Mouse (Mus musculus): ENCODE data around the gene Prrx1.

Gene Prrx1

GRCm38 (mm10) chr1:163313101-163313773, at the start of gene Prrx1:
Prrx1 (minus strand) TSS chr1:163313710.
- Histone ChIP-seq H3K4me1 (replicated peaks; ENCODE audit: low read depth, low read length) (peaks cover 62% of the 10 kb centered on the region), H3K36me3 (ENCODE audit: insufficient read depth, low read length) (no peaks in the 10 kb centered on the region), H3K9me3 (ENCODE audit: low read length) (no peaks in the 10 kb centered on the region; the same call in 1 of the 2 replicates), H3K4me3 (replicated peaks; ENCODE audit: low read length) (peak within 1 kb of the TSS; percentile 67), H3K27me3 (ENCODE audit: insufficient read depth, low read length) (peaks cover 92% of the 10 kb centered on the region)
- no peak for TF ChIP-seq CTCF (conservative IDR thresholded peaks at IDR 0.05; ENCODE audit: low read length)
- no peak for TF ChIP-seq POU5F1 (IDR thresholded peaks at IDR 0.05; ENCODE audit: borderline replicate concordance, low read length)
- TF ChIP-seq NANOG (IDR thresholded peaks at IDR 0.05; ENCODE audit: borderline replicate concordance, low read length): no peak

GRCm38 (mm10) chr1:163362202-163362601, 48.7 kb upstream of the Prrx1 start:
- Histone ChIP-seq H3K27me3 (ENCODE audit: insufficient read depth, low read length) (no peaks in the 10 kb centered on the region), H3K36me3 (ENCODE audit: insufficient read depth, low read length) (no peaks in the 10 kb centered on the region), H3K4me1 (replicated peaks; ENCODE audit: low read depth, low read length) (no peaks in the 10 kb centered on the region), H3K4me3 (replicated peaks; ENCODE audit: low read length) (no peak overlapping the region), H3K9me3 (ENCODE audit: low read length) (no peaks in the 10 kb centered on the region)
- TF ChIP-seq NANOG (IDR thresholded peaks at IDR 0.05; ENCODE audit: borderline replicate concordance, low read length) (no peak), POU5F1 (IDR thresholded peaks at IDR 0.05; ENCODE audit: borderline replicate concordance, low read length) (no peak), CTCF (conservative IDR thresholded peaks at IDR 0.05; ENCODE audit: low read length) (no peak)

DNA sequence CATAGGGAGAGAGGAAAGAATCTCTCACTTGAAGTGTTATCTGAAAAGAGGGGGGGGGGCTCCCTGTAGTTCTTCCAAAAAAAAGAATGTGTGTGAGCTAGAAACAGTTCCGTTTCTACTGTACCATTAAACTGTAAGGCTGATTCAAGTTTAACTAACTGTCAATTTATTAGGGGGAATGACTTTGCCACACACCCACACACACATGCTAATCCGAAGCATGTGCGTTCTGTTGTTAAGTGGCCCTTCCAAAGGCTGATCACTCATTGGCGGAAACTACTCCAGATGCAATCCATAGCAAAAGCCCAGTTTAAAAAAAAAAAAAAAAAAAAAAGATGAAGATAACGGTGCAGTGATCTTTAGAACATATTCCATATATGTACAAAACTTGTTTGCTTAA, 47.9 kb upstream of the Prrx1 start:
- no peak overlapping the region for H3K4me3 ChIP-seq (replicated peaks; ENCODE audit: low read length)
- H3K27me3 ChIP-seq (ENCODE audit: insufficient read depth, low read length): no peaks in the 10 kb centered on the region
- TF ChIP-seq NANOG (IDR thresholded peaks at IDR 0.05; ENCODE audit: borderline replicate concordance, low read length) (no peak), CTCF (conservative IDR thresholded peaks at IDR 0.05; ENCODE audit: low read length) (no peak), POU5F1 (IDR thresholded peaks at IDR 0.05; ENCODE audit: borderline replicate concordance, low read length) (no peak)
- no peaks in the 10 kb centered on the region for H3K4me1 ChIP-seq (replicated peaks; ENCODE audit: low read depth, low read length)
- no peaks in the 10 kb centered on the region for H3K36me3 ChIP-seq (ENCODE audit: insufficient read depth, low read length)
- H3K9me3 ChIP-seq (ENCODE audit: low read length): no peaks in the 10 kb centered on the region

GRCm38 (mm10) chr1:163360796-163361195, 47.3 kb upstream of the Prrx1 start:
- Histone ChIP-seq H3K9me3 (ENCODE audit: low read length) (no peaks in the 10 kb centered on the region), H3K4me1 (replicated peaks; ENCODE audit: low read depth, low read length) (no peaks in the 10 kb centered on the region), H3K27me3 (ENCODE audit: insufficient read depth, low read length) (no peaks in the 10 kb centered on the region), H3K36me3 (ENCODE audit: insufficient read depth, low read length) (no peaks in the 10 kb centered on the region), H3K4me3 (replicated peaks; ENCODE audit: low read length) (no peak overlapping the region)
- TF ChIP-seq NANOG (IDR thresholded peaks at IDR 0.05; ENCODE audit: borderline replicate concordance, low read length) (no peak), CTCF (conservative IDR thresholded peaks at IDR 0.05; ENCODE audit: low read length) (no peak), POU5F1 (IDR thresholded peaks at IDR 0.05; ENCODE audit: borderline replicate concordance, low read length) (no peak)

- TF ChIP-seq POU5F1 (IDR thresholded peaks at IDR 0.05; ENCODE audit: borderline replicate concordance, low read length) (no peak), NANOG (IDR thresholded peaks at IDR 0.05; ENCODE audit: borderline replicate concordance, low read length) (no peak), CTCF (conservative IDR thresholded peaks at IDR 0.05; ENCODE audit: low read length) (no peak)
- Histone ChIP-seq H3K4me3 (replicated peaks; ENCODE audit: low read length) (no peak overlapping the region), H3K36me3 (ENCODE audit: insufficient read depth, low read length) (no peaks in the 10 kb centered on the region), H3K27me3 (ENCODE audit: insufficient read depth, low read length) (no peaks in the 10 kb centered on the region), H3K9me3 (ENCODE audit: low read length) (no peaks in the 10 kb centered on the region), H3K4me1 (replicated peaks; ENCODE audit: low read depth, low read length) (no peaks in the 10 kb centered on the region)
Observed at GRCm38 (mm10) chr1:163359521-163359920, 46.0 kb upstream of the Prrx1 start.

- Histone ChIP-seq H3K4me3 (replicated peaks; ENCODE audit: low read length) (no peak overlapping the region), H3K4me1 (replicated peaks; ENCODE audit: low read depth, low read length) (no peaks in the 10 kb centered on the region), H3K9me3 (ENCODE audit: low read length) (no peaks in the 10 kb centered on the region), H3K36me3 (ENCODE audit: insufficient read depth, low read length) (no peaks in the 10 kb centered on the region), H3K27me3 (ENCODE audit: insufficient read depth, low read length) (no peaks in the 10 kb centered on the region)
- no peak for TF ChIP-seq NANOG (IDR thresholded peaks at IDR 0.05; ENCODE audit: borderline replicate concordance, low read length)
- no peak for TF ChIP-seq POU5F1 (IDR thresholded peaks at IDR 0.05; ENCODE audit: borderline replicate concordance, low read length)
- no peak for TF ChIP-seq CTCF (conservative IDR thresholded peaks at IDR 0.05; ENCODE audit: low read length)
Observed at GRCm38 (mm10) chr1:163358165-163358564, 44.7 kb upstream of the Prrx1 start.

DNA sequence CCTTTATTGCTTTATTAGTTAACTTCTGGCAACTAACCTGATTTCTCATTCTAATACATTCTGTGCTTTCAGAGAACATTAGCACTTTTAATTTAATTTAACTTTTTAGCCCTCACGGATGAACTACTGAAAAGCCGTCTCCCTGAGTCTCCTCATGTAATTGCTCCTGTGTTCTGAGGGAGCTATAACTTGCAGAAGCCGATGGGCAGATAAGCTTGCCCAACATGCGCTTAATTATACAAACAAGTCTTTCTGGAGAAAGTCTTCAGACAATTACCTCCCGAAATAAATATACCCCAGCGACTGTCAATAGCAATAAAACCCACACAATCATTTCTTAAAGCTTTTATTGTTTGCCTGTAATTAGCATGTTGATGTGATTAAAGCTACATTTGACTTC, 44.2 kb upstream of the Prrx1 start:
- H3K4me3 ChIP-seq (replicated peaks; ENCODE audit: low read length): no peak overlapping the region
- no peaks in the 10 kb centered on the region for H3K27me3 ChIP-seq (ENCODE audit: insufficient read depth, low read length)
- no peaks in the 10 kb centered on the region for H3K36me3 ChIP-seq (ENCODE audit: insufficient read depth, low read length)
- TF ChIP-seq POU5F1 (IDR thresholded peaks at IDR 0.05; ENCODE audit: borderline replicate concordance, low read length) (no peak), NANOG (IDR thresholded peaks at IDR 0.05; ENCODE audit: borderline replicate concordance, low read length) (no peak), CTCF (conservative IDR thresholded peaks at IDR 0.05; ENCODE audit: low read length) (no peak)
- no peaks in the 10 kb centered on the region for H3K4me1 ChIP-seq (replicated peaks; ENCODE audit: low read depth, low read length)
- no peaks in the 10 kb centered on the region for H3K9me3 ChIP-seq (ENCODE audit: low read length)

- no peaks in the 10 kb centered on the region for H3K36me3 ChIP-seq (ENCODE audit: insufficient read depth, low read length)
- no peaks in the 10 kb centered on the region for H3K4me1 ChIP-seq (replicated peaks; ENCODE audit: low read depth, low read length)
- no peak for TF ChIP-seq CTCF (conservative IDR thresholded peaks at IDR 0.05; ENCODE audit: low read length)
- no peak for TF ChIP-seq POU5F1 (IDR thresholded peaks at IDR 0.05; ENCODE audit: borderline replicate concordance, low read length)
- no peak for TF ChIP-seq NANOG (IDR thresholded peaks at IDR 0.05; ENCODE audit: borderline replicate concordance, low read length)
- no peaks in the 10 kb centered on the region for H3K27me3 ChIP-seq (ENCODE audit: insufficient read depth, low read length)
- H3K9me3 ChIP-seq (ENCODE audit: low read length): no peaks in the 10 kb centered on the region
- no peak overlapping the region for H3K4me3 ChIP-seq (replicated peaks; ENCODE audit: low read length)
Observed at GRCm38 (mm10) chr1:163356167-163356566, 42.7 kb upstream of the Prrx1 start.

Data from E14TG2a.4 (cell line).